ENCODE assay signal across 8 mouse cellular contexts in the genomic region with DNA sequence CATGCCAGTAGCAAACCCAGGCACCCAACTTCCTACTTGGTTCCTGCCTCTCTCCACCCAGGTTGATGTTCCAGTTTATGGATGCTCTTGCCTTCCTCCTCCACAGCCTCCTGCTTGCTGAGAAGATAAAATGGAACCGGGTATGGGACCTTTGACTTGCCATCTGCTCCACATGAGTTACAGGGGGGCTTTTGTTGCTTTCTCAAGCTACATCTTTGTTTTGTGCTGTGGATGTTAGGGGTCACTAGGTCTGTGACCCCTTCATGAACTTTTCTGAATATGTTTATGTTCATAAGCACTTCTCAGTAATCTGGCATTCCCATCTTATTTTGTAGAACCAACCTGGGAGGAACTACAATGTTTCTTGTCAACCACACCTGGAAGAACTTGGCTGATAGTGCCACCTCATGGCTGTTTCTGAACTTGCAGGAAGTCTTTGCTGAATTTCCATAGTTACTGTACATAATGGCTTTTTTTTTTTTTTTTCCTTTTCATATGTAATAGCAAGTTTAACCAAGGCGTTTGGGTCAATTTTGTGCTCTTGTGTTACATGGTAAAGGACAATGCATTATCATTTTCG.
DNase-seq lines count a peak whose midpoint lies in the region; ATAC-seq and TF ChIP-seq lines count a peak whose summit lies in the region.

No protein-coding gene starts in this region.

- no peak for ATAC-seq in forebrain, postnatal 0 days
- peak; percentile 74 for ATAC-seq in activated CD4-positive, CD25-positive, alpha-beta regulatory T cell, adult 4 months
- peak; percentile 66 for ATAC-seq in kidney, postnatal 0 days (replicated peaks; ENCODE audit: low FRiP score, low read depth)
- ATAC-seq in liver, postnatal 0 days: no peak

- no peak for TF ChIP-seq EP300 in liver, postnatal 0 days (IDR thresholded peaks at IDR 0.05; ENCODE audit: low read depth)

- TF ChIP-seq CTCF in forebrain, postnatal 0 days (IDR thresholded peaks at IDR 0.05; ENCODE audit: low read depth): 0 out of 2 replicates have a peak, but pooled peaks have one; percentile 9
- TF ChIP-seq CTCF in kidney, postnatal 0 days (IDR thresholded peaks at IDR 0.05; ENCODE audit: low read depth): peak; percentile 81
- TF ChIP-seq CTCF in liver, postnatal 0 days (IDR thresholded peaks at IDR 0.05; ENCODE audit: low read depth): peak; percentile 73

- H3K9me3 ChIP-seq in forebrain, postnatal 0 days (ENCODE audit: low read length): 0 out of 2 replicates have a peak, but pooled peaks cover 4% of the 10 kb centered on the region
- peaks cover 30% of the 10 kb centered on the region for H3K9me3 ChIP-seq in forebrain, embryonic 10.5 days
- peaks cover 22% of the 10 kb centered on the region; the same call in 1 of the 2 replicates for H3K9me3 ChIP-seq in embryonic facial prominence, embryonic 10.5 days
- no peaks in the 10 kb centered on the region for H3K9me3 ChIP-seq in kidney, postnatal 0 days (replicated peaks; ENCODE audit: low read length)
- H3K9me3 ChIP-seq in liver, postnatal 0 days (ENCODE audit: low read length): no peaks in the 10 kb centered on the region

- no peaks in the 10 kb centered on the region for H3K27me3 ChIP-seq in forebrain, postnatal 0 days (ENCODE audit: insufficient read depth, low read length)
- no peaks in the 10 kb centered on the region for H3K27me3 ChIP-seq in forebrain, embryonic 10.5 days (ENCODE audit: poor library complexity, severe bottlenecking)
- H3K27me3 ChIP-seq in embryonic facial prominence, embryonic 10.5 days (replicated peaks; ENCODE audit: low read depth, poor library complexity, severe bottlenecking): no peaks in the 10 kb centered on the region
- H3K27me3 ChIP-seq in kidney, postnatal 0 days (ENCODE audit: insufficient read depth, low read length): no peaks in the 10 kb centered on the region
- H3K27me3 ChIP-seq in liver, postnatal 0 days (ENCODE audit: insufficient read depth, low read length): no peaks in the 10 kb centered on the region

- no peak overlapping the region for H3K4me3 ChIP-seq in forebrain, postnatal 0 days (ENCODE audit: low read depth, low read length)
- H3K4me3 ChIP-seq in forebrain, embryonic 10.5 days: no peak overlapping the region
- no peak overlapping the region for H3K4me3 ChIP-seq in embryonic facial prominence, embryonic 10.5 days
- no peak overlapping the region for H3K4me3 ChIP-seq in kidney, postnatal 0 days (replicated peaks; ENCODE audit: low read depth, low read length)
- no peak overlapping the region for H3K4me3 ChIP-seq in liver, postnatal 0 days (ENCODE audit: low read depth, low read length)

- no peak overlapping the region for H3K4me2 ChIP-seq in forebrain, postnatal 0 days (ENCODE audit: low read depth)
- no peak overlapping the region for H3K4me2 ChIP-seq in kidney, postnatal 0 days (ENCODE audit: low read length)
- no peak overlapping the region for H3K4me2 ChIP-seq in liver, postnatal 0 days (ENCODE audit: low read depth, low read length)

- H3K36me3 ChIP-seq in forebrain, postnatal 0 days (ENCODE audit: insufficient read depth): no peaks in the 10 kb centered on the region
- H3K36me3 ChIP-seq in forebrain, embryonic 10.5 days (replicated peaks): no peaks in the 10 kb centered on the region
- no peaks in the 10 kb centered on the region for H3K36me3 ChIP-seq in embryonic facial prominence, embryonic 10.5 days (replicated peaks)
- no peaks in the 10 kb centered on the region for H3K36me3 ChIP-seq in kidney, postnatal 0 days (ENCODE audit: insufficient read depth, low read length)
- H3K36me3 ChIP-seq in liver, postnatal 0 days (replicated peaks; ENCODE audit: insufficient read depth, low read length): no peaks in the 10 kb centered on the region

- H3K9ac ChIP-seq in forebrain, postnatal 0 days: no peak overlapping the region
- no peak overlapping the region for H3K9ac ChIP-seq in kidney, postnatal 0 days (ENCODE audit: low read depth, low read length)
- no peak overlapping the region for H3K9ac ChIP-seq in liver, postnatal 0 days (replicated peaks)

- no peak overlapping the region for H3K27ac ChIP-seq in forebrain, postnatal 0 days (ENCODE audit: low read depth, low read length)
- H3K27ac ChIP-seq in forebrain, embryonic 10.5 days: no peak overlapping the region
- H3K27ac ChIP-seq in embryonic facial prominence, embryonic 10.5 days (replicated peaks): no peak overlapping the region
- no peak overlapping the region for H3K27ac ChIP-seq in kidney, postnatal 0 days
- no peak overlapping the region for H3K27ac ChIP-seq in liver, postnatal 0 days (ENCODE audit: low read depth)

- H3K4me1 ChIP-seq in forebrain, postnatal 0 days (ENCODE audit: insufficient read depth): no peaks in the 10 kb centered on the region
- no peaks in the 10 kb centered on the region for H3K4me1 ChIP-seq in forebrain, embryonic 10.5 days
- H3K4me1 ChIP-seq in embryonic facial prominence, embryonic 10.5 days: no peaks in the 10 kb centered on the region
- no peaks in the 10 kb centered on the region for H3K4me1 ChIP-seq in kidney, postnatal 0 days (replicated peaks; ENCODE audit: insufficient read depth, low read length)
- no peaks in the 10 kb centered on the region for H3K4me1 ChIP-seq in liver, postnatal 0 days (ENCODE audit: insufficient read depth)

- 43% methylated on average over 3 of the region's 3 CpGs for WGBS in forebrain, postnatal 0 days
- WGBS in forebrain, embryonic 10.5 days: 40% methylated on average over 3 of the region's 3 CpGs
- 42% methylated on average over 3 of the region's 3 CpGs for WGBS in embryonic facial prominence, embryonic 10.5 days
- 24% methylated on average over 3 of the region's 3 CpGs for WGBS in kidney, postnatal 0 days
- 25% methylated on average over 3 of the region's 3 CpGs for WGBS in liver, postnatal 0 days (ENCODE audit: insufficient replicate concordance)

- no peak for DNase-seq in forebrain, postnatal 0 days
- DNase-seq in forebrain, embryonic 10.5 days (ENCODE audit: extremely low spot score, low spot score): no peak
- DNase-seq in 3T3-L1 (ENCODE audit: low read depth, low spot score): peak; percentile 77
- DNase-seq in embryonic facial prominence, embryonic 10.5 days (ENCODE audit: low spot score): peak; percentile 15
- peak; percentile 83 for DNase-seq in kidney, postnatal 0 days (ENCODE audit: low spot score)
- DNase-seq in liver, postnatal 0 days: peak; percentile 61
- DNase-seq in thymus, postnatal 0 days (ENCODE audit: low spot score): peak; percentile 5

Comparison
In these comparisons a context has a peak if more than half of its experiments do, and no peak if none do; other contexts are left out.
1. ATAC-seq: peak in activated CD4-positive, CD25-positive, alpha-beta regulatory T cell, adult 4 months (single experiment) and kidney, postnatal 0 days (single experiment); none in forebrain, postnatal 0 days (single experiment) and liver, postnatal 0 days (single experiment).
2. DNase-seq: peak in 3T3-L1 (single experiment), embryonic facial prominence, embryonic 10.5 days (single experiment), kidney, postnatal 0 days (single experiment), liver, postnatal 0 days (single experiment) and thymus, postnatal 0 days (single experiment); none in forebrain, postnatal 0 days (single experiment) and forebrain, embryonic 10.5 days (single experiment).
3. CTCF ChIP-seq: peak in every context shown above with its lines; median percentile 81 in kidney, postnatal 0 days; 73 in liver, postnatal 0 days; 9 in forebrain, postnatal 0 days.